Mouse (Mus musculus) lung, embryonic 14.5 days (tissue): ENCODE data around the gene Htra3. TPM values are rescaled to one million over a fixed set of nuclear protein-coding genes. Genes with fewer than 3 reads are reported as not detected.

Source experiments
- ATAC-seq: fragments of 200-750 bp; cut with Nextera tagmentation; 2 replicates; pipeline ENCODE4 v1.8.0; 2017; ENCODE audit warnings: mild to moderate bottlenecking, moderate TSS enrichment, moderate library complexity; ENCODE audit not compliant: insufficient read depth
- DNase-seq: peaks from one replicate; pipeline ENCODE4 v3.0.0-alpha.2; 2015
- H3K27ac ChIP-seq: fragments of 300-500 bp; sonication (generic); 2 replicates; pipeline ENCODE4 v1.5.1; 2014; ENCODE audit warnings: low read depth, mild to moderate bottlenecking, moderate library complexity
- H3K27me3 ChIP-seq: fragments of 300-500 bp; sonication (generic); 2 replicates; pipeline ENCODE4 v1.6.1; 2014; ENCODE audit warnings: low read length, control low read depth; ENCODE audit not compliant: insufficient read depth
- H3K36me3 ChIP-seq: fragments of 300-500 bp; sonication (generic); 2 replicates; pipeline ENCODE4 v1.6.1; 2014; ENCODE audit warnings: control low read depth; ENCODE audit not compliant: insufficient read depth
- H3K4me1 ChIP-seq: fragments of 300-500 bp; sonication (generic); 2 replicates; pipeline ENCODE4 v1.6.1; 2014; ENCODE audit warnings: antibody characterized with exemption, control low read depth; ENCODE audit not compliant: insufficient read depth
- H3K4me2 ChIP-seq: fragments of 300-500 bp; sonication (generic); 2 replicates; pipeline ENCODE4 v1.6.1; 2014; ENCODE audit warnings: mild to moderate bottlenecking
- H3K4me3 ChIP-seq: fragments of 300-500 bp; sonication (generic); 2 replicates; pipeline ENCODE4 v1.5.1; 2014; ENCODE audit warnings: low read depth, low read length
- H3K9ac ChIP-seq: fragments of 300-500 bp; sonication (generic); 2 replicates; pipeline ENCODE4 v1.6.1; 2014
- H3K9me3 ChIP-seq: fragments of 300-500 bp; sonication (generic); 2 replicates; pipeline ENCODE4 v1.6.1; 2016; ENCODE audit warnings: low read depth, low read length, control low read depth
- CTCF ChIP-seq: IDR thresholded peaks from 2 replicates; pipeline ENCODE4 v1.5.1; 2016; ENCODE audit warnings: antibody characterized with exemption, low read depth
- WGBS: fragments of 180-500 bp; shearing (Covaris S2); extraction: QIAGEN DNeasy Blood & Tissue Kit; methylation state at CpG from one replicate; pipeline ENCODE4 v1.1.7; 2014; 5-methylcytosine and 5-hydroxymethylcytosine counted together
- polyA plus RNA-seq: library from polyadenylated mRNA; unstranded; fragments of >200 nt; fragmentation: Nextera tagmentation; extraction: Ambion mirVana; gene quantifications from 2 replicates; pipeline ENCODE4 v1.2.1, GENCODE M21; 2014

Htra3 gene
- polyA plus RNA-seq, 1 experiment from 2014 or later, result 19.6 TPM

- no peak for TF ChIP-seq CTCF
- 27% methylated on average over 5 of the region's 5 CpGs for WGBS
Observed at GRCm38 (mm10) chr5:35712517-35712916, 32.9 kb upstream of the Htra3 start.

GRCm38 (mm10) chr5:35710931-35711330, 31.3 kb upstream of the Htra3 start:
- no peaks in the 10 kb centered on the region for H3K36me3 ChIP-seq
- no peak for ATAC-seq
- DNase-seq, result no peak
- no peaks in the 10 kb centered on the region for H3K4me1 ChIP-seq
- H3K27me3 ChIP-seq, result no peaks in the 10 kb centered on the region
- no peak for TF ChIP-seq CTCF
- H3K4me2 ChIP-seq, result no peak overlapping the region
- H3K9ac ChIP-seq, result no peak overlapping the region
- no peaks in the 10 kb centered on the region for H3K9me3 ChIP-seq
- no peak overlapping the region for H3K4me3 ChIP-seq
- 66% methylated on average over 3 of the region's 3 CpGs for WGBS
- no peak overlapping the region for H3K27ac ChIP-seq

More at GRCm38 (mm10) chr5:35712517-35712916, 32.9 kb upstream of the Htra3 start:
- Histone ChIP-seq H3K4me2 (no peak overlapping the region), H3K4me1 (no peaks in the 10 kb centered on the region), H3K36me3 (no peaks in the 10 kb centered on the region), H3K4me3 (no peak overlapping the region), H3K9me3 (no peaks in the 10 kb centered on the region), H3K27ac (no peak overlapping the region), H3K27me3 (no peaks in the 10 kb centered on the region), H3K9ac (no peak overlapping the region)
- ATAC-seq (no peak), DNase-seq (no peak)

GRCm38 (mm10) chr5:35710481-35710880, 30.9 kb upstream of the Htra3 start:
- 67% methylated on average over 3 of the region's 3 CpGs for WGBS
- no peaks in the 10 kb centered on the region for H3K27me3 ChIP-seq
- H3K4me1 ChIP-seq, result no peaks in the 10 kb centered on the region
- H3K9ac ChIP-seq, result no peak overlapping the region
- H3K4me2 ChIP-seq, result no peak overlapping the region
- no peak overlapping the region for H3K27ac ChIP-seq
- no peak for TF ChIP-seq CTCF
- no peaks in the 10 kb centered on the region for H3K9me3 ChIP-seq
- no peak for DNase-seq
- ATAC-seq, result no peak
- H3K36me3 ChIP-seq, result no peaks in the 10 kb centered on the region
- no peak overlapping the region for H3K4me3 ChIP-seq

DNA sequence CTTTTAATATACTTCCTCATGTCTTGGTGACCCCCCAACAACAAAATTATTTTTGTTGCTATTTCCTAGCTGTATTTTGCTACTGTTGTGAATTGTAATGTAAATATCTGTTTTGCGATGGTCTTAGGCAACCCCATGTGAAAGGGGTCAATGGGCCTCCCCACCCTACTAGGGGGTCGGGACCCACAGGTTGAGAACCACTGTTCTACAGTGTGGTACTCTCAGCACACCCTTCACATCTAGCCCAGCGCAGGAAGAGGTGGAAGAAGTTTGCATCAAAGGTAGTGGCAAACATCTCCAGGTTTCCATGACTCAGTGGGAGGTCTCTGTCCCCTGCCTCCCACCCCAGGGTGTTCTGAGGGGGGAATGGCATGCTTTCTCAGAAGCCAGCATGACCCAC, 25.8 kb upstream of the Htra3 start:
- ATAC-seq (no peak), DNase-seq (no peak)
- Histone ChIP-seq H3K27me3 (no peaks in the 10 kb centered on the region), H3K27ac (no peak overlapping the region), H3K4me1 (no peaks in the 10 kb centered on the region), H3K4me3 (no peak overlapping the region), H3K9ac (no peak overlapping the region), H3K4me2 (no peak overlapping the region), H3K9me3 (no peaks in the 10 kb centered on the region), H3K36me3 (no peaks in the 10 kb centered on the region)
- no peak for TF ChIP-seq CTCF
- WGBS, result 86% methylated on average over 3 of the region's 3 CpGs

GRCm38 (mm10) chr5:35703814-35704213, 24.2 kb upstream of the Htra3 start:
- Histone ChIP-seq H3K9ac (no peak overlapping the region), H3K27me3 (no peaks in the 10 kb centered on the region), H3K36me3 (no peaks in the 10 kb centered on the region), H3K4me2 (no peak overlapping the region), H3K4me3 (no peak overlapping the region), H3K9me3 (no peaks in the 10 kb centered on the region), H3K27ac (no peak overlapping the region), H3K4me1 (no peaks in the 10 kb centered on the region)
- 88% methylated on average over 4 of the region's 4 CpGs for WGBS
- TF ChIP-seq CTCF, result no peak
- DNase-seq, result no peak
- no peak for ATAC-seq

GRCm38 (mm10) chr5:35703183-35703582, 23.6 kb upstream of the Htra3 start:
- H3K4me2 ChIP-seq, result no peak overlapping the region
- DNase-seq, result no peak
- ATAC-seq, result no peak
- H3K36me3 ChIP-seq, result no peaks in the 10 kb centered on the region
- H3K4me3 ChIP-seq, result no peak overlapping the region
- H3K27me3 ChIP-seq, result no peaks in the 10 kb centered on the region
- H3K27ac ChIP-seq, result no peak overlapping the region
- no peak overlapping the region for H3K9ac ChIP-seq
- H3K4me1 ChIP-seq, result no peaks in the 10 kb centered on the region
- WGBS, result 82% methylated on average over 8 of the region's 8 CpGs
- no peaks in the 10 kb centered on the region for H3K9me3 ChIP-seq
- TF ChIP-seq CTCF, result no peak

DNA sequence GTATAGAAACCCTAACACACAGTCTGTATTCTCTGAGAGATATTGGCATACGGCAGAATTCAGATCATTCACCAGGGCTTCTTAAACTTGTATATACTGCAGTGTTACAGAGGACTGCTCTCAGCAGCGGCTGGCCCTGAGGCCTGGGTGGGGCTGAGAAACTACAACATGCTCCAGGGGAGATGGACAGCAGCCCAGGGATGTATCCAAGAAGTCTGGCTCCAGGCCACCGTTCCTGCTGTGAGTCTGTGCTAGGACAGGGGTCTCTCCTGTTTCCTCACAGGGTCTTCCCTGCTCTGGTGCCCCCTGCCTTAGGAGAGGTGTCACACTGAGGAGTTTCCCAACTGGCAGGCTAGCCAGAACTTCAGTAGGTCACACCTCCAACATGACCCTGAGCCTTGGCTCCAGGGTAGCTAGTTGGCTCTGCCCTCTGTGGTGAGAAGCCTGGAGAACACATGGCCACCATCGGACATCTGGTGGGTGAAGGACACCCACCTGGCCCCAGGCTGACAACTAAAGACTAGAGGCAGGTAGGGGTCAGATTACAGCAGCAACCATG, 23.1 kb upstream of the Htra3 start:
- no peak for ATAC-seq
- 69% methylated on average over 4 of the region's 4 CpGs for WGBS
- Histone ChIP-seq H3K9me3 (no peaks in the 10 kb centered on the region), H3K36me3 (no peaks in the 10 kb centered on the region), H3K27me3 (no peaks in the 10 kb centered on the region), H3K27ac (no peak overlapping the region), H3K9ac (no peak overlapping the region), H3K4me3 (no peak overlapping the region), H3K4me1 (no peaks in the 10 kb centered on the region), H3K4me2 (no peak overlapping the region)
- TF ChIP-seq CTCF, result no peak
- no peak for DNase-seq

DNA sequence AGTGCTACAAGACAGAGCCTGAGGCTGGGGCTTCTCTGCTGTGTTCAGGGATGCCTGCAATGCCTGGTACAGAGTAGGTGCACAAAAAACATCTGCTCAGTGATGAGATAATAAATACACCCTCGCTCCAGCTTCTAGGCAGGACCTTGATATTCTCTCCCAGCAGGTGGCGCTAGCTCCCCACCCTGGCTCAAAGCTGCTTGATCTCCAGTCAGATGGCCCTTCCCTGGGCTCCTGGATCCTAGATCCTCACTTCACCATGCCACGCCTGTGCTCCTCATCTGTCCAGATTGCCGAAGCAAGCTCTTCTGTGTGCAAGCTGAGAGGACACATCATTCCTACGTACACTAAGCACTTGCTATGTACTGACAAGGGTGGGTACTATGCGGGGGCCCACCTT, 21.5 kb upstream of the Htra3 start:
- H3K4me1 ChIP-seq, result no peaks in the 10 kb centered on the region
- DNase-seq (peak; percentile 83), ATAC-seq (0 out of 2 replicates have a peak, but pooled peaks have one; percentile 23)
- no peak overlapping the region for H3K27ac ChIP-seq
- no peaks in the 10 kb centered on the region for H3K36me3 ChIP-seq
- no peak overlapping the region for H3K4me2 ChIP-seq
- H3K4me3 ChIP-seq, result no peak overlapping the region
- no peak overlapping the region for H3K9ac ChIP-seq
- H3K9me3 ChIP-seq, result no peaks in the 10 kb centered on the region
- TF ChIP-seq CTCF, result peak; percentile 87
- WGBS, result 40% methylated on average over 6 of the region's 6 CpGs
- H3K27me3 ChIP-seq, result no peaks in the 10 kb centered on the region
